Mouse (Mus musculus) liver, adult 2 months (tissue): Measurements from ENCODE around the gene Smim6.

Source experiments
- CTCF ChIP-seq: fragments of 200-500 bp; IDR thresholded peaks from 2 replicates; pipeline ENCODE4 v1.5.1; 2011; ENCODE audit warnings: low read depth, low read length, control low read depth
- POLR2A ChIP-seq: fragments of 200-500 bp; IDR thresholded peaks from 2 replicates; pipeline ENCODE4 v1.6.1; 2011; ENCODE audit warnings: low read length, control low read depth; ENCODE audit not compliant: insufficient read depth; ENCODE audit errors: extremely low read depth

GRCm38 (mm10) chr11:115954712-115955111 lies 42.9 kb downstream of the Smim6 start:
- TF ChIP-seq CTCF: no peak
- no peak for TF ChIP-seq POLR2A
